In the genomic region with DNA sequence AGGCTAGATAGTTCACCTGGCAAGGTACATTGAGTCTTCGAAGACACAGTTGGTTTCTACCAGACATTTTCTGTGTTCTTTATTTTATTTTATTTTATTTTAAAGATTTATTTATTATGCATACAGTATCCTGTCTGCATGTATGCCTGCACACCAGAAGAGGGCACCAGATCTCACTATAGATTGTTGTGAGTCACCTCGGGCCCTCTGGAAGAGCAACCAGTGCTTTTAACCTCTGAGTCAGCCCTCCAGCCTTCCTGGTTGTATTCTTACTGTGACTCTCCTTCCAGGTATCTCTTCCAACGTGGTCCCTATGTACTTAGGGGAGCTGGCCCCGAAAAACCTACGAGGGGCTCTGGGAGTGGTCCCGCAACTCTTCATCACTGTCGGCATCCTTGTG, we compare ENCODE assay signal across 25 mouse cellular contexts. TPM values are rescaled to one million over a fixed set of nuclear protein-coding genes. Genes with fewer than 3 reads are reported as not detected.
"Had no signal": no experiment of that assay in that cellular context is flagged by ENCODE, and none has a peak within 500 bp of the region (broad histone marks: within the 10 kb centered on the region; RNA-seq: fewer than 3 reads in every experiment).

No protein-coding gene starts in this region.

- H3K36me3 ChIP-seq: kidney, embryonic 15.5 days; limb, embryonic 12.5 days; limb, embryonic 15.5 days; liver, embryonic 12.5 days; midbrain, embryonic 10.5 days; midbrain, embryonic 15.5 days; neural tube, embryonic 12.5 days; neural tube, embryonic 15.5 days; stomach, embryonic 15.5 days had no signal

- H3K27me3 ChIP-seq: kidney, embryonic 15.5 days; limb, embryonic 12.5 days; limb, embryonic 15.5 days; midbrain, embryonic 15.5 days; neural tube, embryonic 12.5 days; neural tube, embryonic 15.5 days; stomach, embryonic 15.5 days had no signal

- H3K4me3 ChIP-seq: kidney, embryonic 15.5 days; limb, embryonic 12.5 days; limb, embryonic 15.5 days; liver, embryonic 12.5 days; megakaryocyte, embryonic 14.5 days; midbrain, embryonic 10.5 days; midbrain, embryonic 15.5 days; neural tube, embryonic 12.5 days; neural tube, embryonic 15.5 days; stomach, embryonic 15.5 days had no signal

- DNase-seq: kidney, adult 11 months; kidney, adult 8-10 months; kidney, postnatal 10 days; kidney, postnatal 36 days; left cerebral cortex, postnatal 4 days; lung, adult 2 months; lung, postnatal 36 days; retina, postnatal 1 day; right cerebral cortex, postnatal 25 days; spleen, adult 18-20 months; thymus, postnatal 25 days had no signal

- H3K9ac ChIP-seq: kidney, embryonic 15.5 days; limb, embryonic 12.5 days; limb, embryonic 15.5 days; liver, embryonic 12.5 days; midbrain, embryonic 15.5 days; neural tube, embryonic 12.5 days; neural tube, embryonic 15.5 days; stomach, embryonic 15.5 days had no signal

- ATAC-seq: liver, embryonic 12.5 days; lung, postnatal 0 days; midbrain, embryonic 15.5 days had no signal

- H3K4me2 ChIP-seq: kidney, embryonic 15.5 days; limb, embryonic 12.5 days; limb, embryonic 15.5 days; liver, embryonic 12.5 days; midbrain, embryonic 15.5 days; neural tube, embryonic 12.5 days; neural tube, embryonic 15.5 days; stomach, embryonic 15.5 days had no signal

- H3K9me3 ChIP-seq: kidney, embryonic 15.5 days; limb, embryonic 12.5 days; limb, embryonic 15.5 days; liver, embryonic 12.5 days; megakaryocyte, embryonic 14.5 days; midbrain, embryonic 10.5 days; midbrain, embryonic 15.5 days; neural tube, embryonic 12.5 days; neural tube, embryonic 15.5 days; stomach, embryonic 15.5 days had no signal

- H3K27ac ChIP-seq: kidney, embryonic 15.5 days; limb, embryonic 12.5 days; limb, embryonic 15.5 days; liver, embryonic 12.5 days; midbrain, embryonic 10.5 days; midbrain, embryonic 15.5 days; neural tube, embryonic 12.5 days; neural tube, embryonic 15.5 days; stomach, embryonic 15.5 days had no signal

RNA-seq across cellular contexts. Expression of a gene that starts 13.5 kb away (rescaled TPM):
- total RNA-seq: layer of hippocampus, postnatal 14 days; left cerebral cortex, adult 18-20 months; left cerebral cortex, postnatal 4 days had no signal
- polyA plus RNA-seq: kidney, embryonic 15.5 days; limb, embryonic 12.5 days; limb, embryonic 15.5 days; liver, embryonic 12.5 days; lung, adult 2 months; lung, postnatal 0 days; midbrain, embryonic 10.5 days; midbrain, embryonic 15.5 days; neural tube, embryonic 12.5 days; neural tube, embryonic 15.5 days; thymus, postnatal 0 days had no signal
